Mouse (Mus musculus): Measurements from ENCODE around the gene Mypop.

DNA sequence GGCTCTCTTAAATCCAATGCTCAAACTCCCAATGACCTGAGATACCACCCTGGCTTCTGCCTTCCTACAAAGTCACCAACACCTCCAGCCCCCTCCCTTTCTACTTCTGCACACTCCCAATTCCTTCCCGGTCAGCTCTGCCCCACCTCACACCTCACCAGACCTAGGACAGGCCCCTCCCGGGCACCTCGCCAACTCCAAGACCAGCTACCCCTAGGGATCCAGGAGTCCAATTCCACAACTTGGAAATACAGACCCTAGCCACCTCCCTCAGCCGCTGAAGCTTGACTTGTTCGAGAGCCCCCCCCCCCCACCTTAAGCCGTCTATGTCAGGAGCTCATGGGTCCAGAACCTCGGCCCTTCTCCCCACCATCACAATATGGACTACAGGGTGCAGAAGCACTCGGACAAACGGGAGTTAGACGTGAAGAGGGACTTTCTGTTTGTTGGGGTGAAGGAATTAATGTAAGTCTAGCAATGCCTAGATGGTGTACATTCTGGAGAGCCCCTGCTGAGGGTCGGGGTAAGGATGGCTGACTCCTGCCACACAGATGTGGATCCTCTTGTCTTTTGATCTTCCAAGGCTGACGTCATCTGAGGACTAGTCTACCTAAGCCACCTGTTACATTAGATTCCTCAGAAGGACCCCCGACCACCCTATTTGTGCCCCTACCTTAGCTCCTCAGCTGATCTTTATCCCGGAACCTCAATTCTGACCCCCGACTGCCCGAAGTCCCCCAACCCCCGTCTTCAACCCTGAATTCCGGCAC lies 31.3 kb downstream of the Mypop start:
- TF ChIP-seq CTCF (conservative IDR thresholded peaks at IDR 0.05; ENCODE audit: low read length): no peak
- no peak for TF ChIP-seq POU5F1 (IDR thresholded peaks at IDR 0.05; ENCODE audit: borderline replicate concordance, low read length)

All from E14TG2a.4 (cell line).